Mouse (Mus musculus) MEL (cell line): Measurements from ENCODE around the gene Naa10. TPM values are rescaled to one million over a fixed set of nuclear protein-coding genes. Genes with fewer than 3 reads are reported as not detected.

ENCODE experiments used
- DNase-seq: peaks from one replicate; pipeline ENCODE4 v3.0.0; 2011; ENCODE audit warnings: low read depth, low spot score
- H3K27ac ChIP-seq: 2 replicates; pipeline ENCODE4 v1.5.1; 2012; ENCODE audit warnings: low read depth, mild to moderate bottlenecking, control low read depth, low read length, moderate library complexity; ENCODE audit not compliant: control insufficient read depth
- H3K27me3 ChIP-seq, 2 experiments: fragments of 150-350 bp in 1 of 2; sonication (generic) in 1 of 2; 2 replicates each; pipeline ENCODE4 v1.6.1; 2012; ENCODE audit warnings: low read length in 2 of 2, mild to moderate bottlenecking in 2 of 2, improper control_type of control experiment in 1 of 2, moderate library complexity in 1 of 2; ENCODE audit not compliant: insufficient read depth in 2 of 2, control insufficient read depth in 1 of 2
- H3K36me3 ChIP-seq, 2 experiments: 2 replicates each; pipeline ENCODE4 v1.6.1; 2012 to 2014; ENCODE audit warnings: low read length in 2 of 2, improper control_type of control experiment in 1 of 2, inconsistent platforms in 1 of 2, mild to moderate bottlenecking in 1 of 2; ENCODE audit not compliant: insufficient read depth in 2 of 2, control insufficient read depth in 1 of 2
- H3K4me1 ChIP-seq, 2 experiments: fragments of 150-350 bp in 1 of 2; sonication (generic) in 1 of 2; 2 replicates each; pipeline ENCODE4 v1.6.1; 2012; ENCODE audit warnings: low read length in 2 of 2, improper control_type of control experiment in 1 of 2, mild to moderate bottlenecking in 1 of 2; ENCODE audit not compliant: insufficient read depth in 2 of 2, control insufficient read depth in 1 of 2
- H3K4me3 ChIP-seq, 2 experiments: fragments of 150-350 bp in 1 of 2; sonication (generic) in 1 of 2; 2 replicates each; pipeline ENCODE4 v1.5.1; 2012; ENCODE audit warnings: low read depth in 2 of 2, low read length in 2 of 2, mild to moderate bottlenecking in 2 of 2, moderate library complexity in 2 of 2, control low read depth in 1 of 2, improper control_type of control experiment in 1 of 2; ENCODE audit not compliant: control insufficient read depth in 1 of 2, insufficient read depth in 1 of 2
- H3K79me2 ChIP-seq: 2 replicates; pipeline ENCODE4 v1.6.1; 2012; ENCODE audit warnings: mild to moderate bottlenecking, low read length, moderate library complexity; ENCODE audit not compliant: control insufficient read depth, poor library complexity, insufficient read depth
- H3K9ac ChIP-seq: 2 replicates; pipeline ENCODE4 v1.6.1; 2012; ENCODE audit warnings: low read depth, mild to moderate bottlenecking, control low read depth, low read length, moderate library complexity; ENCODE audit not compliant: control insufficient read depth, poor library complexity, severe bottlenecking
- H3K9me3 ChIP-seq: fragments of 150-350 bp; sonication (generic); replicated peaks from 2 replicates; pipeline ENCODE4 v1.6.1; 2012; ENCODE audit warnings: mild to moderate bottlenecking, low read length, improper control_type of control experiment, moderate library complexity; ENCODE audit not compliant: insufficient read depth
- CHD1 ChIP-seq: IDR thresholded peaks from 2 replicates; pipeline ENCODE4 v1.6.1; 2012; ENCODE audit warnings: low read depth, mild to moderate bottlenecking, inconsistent platforms, low read length, improper control_type of control experiment
- CHD2 ChIP-seq: IDR thresholded peaks from 2 replicates; pipeline ENCODE4 v1.6.1; 2011; ENCODE audit warnings: low read length, improper control_type of control experiment
- E2F4 ChIP-seq: IDR thresholded peaks from 2 replicates; pipeline ENCODE4 v1.6.1; 2011; ENCODE audit warnings: low read depth, low read length, improper control_type of control experiment, borderline replicate concordance
- ELF1 ChIP-seq: IDR thresholded peaks from 2 replicates; pipeline ENCODE4 v1.6.1; 2014; ENCODE audit warnings: low read depth, mild to moderate bottlenecking, inconsistent platforms, low read length, improper control_type of control experiment, moderate library complexity
- EP300 ChIP-seq, 2 experiments: IDR thresholded peaks; 2 replicates each; pipeline ENCODE4 v1.6.1; 2011; ENCODE audit warnings: improper control_type of control experiment in 2 of 2, low read length in 2 of 2, low read depth in 1 of 2, mild to moderate bottlenecking in 1 of 2
- GATA1 ChIP-seq: IDR thresholded peaks from 2 replicates; pipeline ENCODE4 v1.6.1; 2011; ENCODE audit warnings: low read depth, low read length, improper control_type of control experiment
- HCFC1 ChIP-seq: IDR thresholded peaks from 2 replicates; pipeline ENCODE4 v1.6.1; 2012; ENCODE audit warnings: low read depth, mild to moderate bottlenecking, inconsistent platforms, low read length, improper control_type of control experiment, moderate library complexity
- MAX ChIP-seq: IDR thresholded peaks from 2 replicates; pipeline ENCODE4 v1.6.1; 2011; ENCODE audit warnings: low read length, improper control_type of control experiment
- MAZ ChIP-seq: IDR thresholded peaks from 2 replicates; pipeline ENCODE4 v1.6.1; 2012; ENCODE audit warnings: low read depth, mild to moderate bottlenecking, inconsistent platforms, low read length, improper control_type of control experiment
- MXI1 ChIP-seq: IDR thresholded peaks from 2 replicates; pipeline ENCODE4 v1.6.1; 2011; ENCODE audit warnings: mild to moderate bottlenecking, low read depth, low read length, improper control_type of control experiment
- MYB ChIP-seq: IDR thresholded peaks from 2 replicates; pipeline ENCODE4 v1.6.1; 2011; ENCODE audit warnings: mild to moderate bottlenecking, low read depth, low read length, improper control_type of control experiment
- NELFE ChIP-seq: IDR thresholded peaks from 2 replicates; pipeline ENCODE4 v1.6.1; 2011; ENCODE audit warnings: low read depth, low read length, improper control_type of control experiment
- NRF1 ChIP-seq: IDR thresholded peaks from 2 replicates; pipeline ENCODE4 v1.6.1; 2014; ENCODE audit warnings: low read depth, mild to moderate bottlenecking, inconsistent platforms, low read length, improper control_type of control experiment, moderate library complexity; ENCODE audit not compliant: poor library complexity, insufficient read depth, severe bottlenecking
- POLR2A ChIP-seq, 2 experiments: IDR thresholded peaks; 2 replicates each; pipeline ENCODE4 v1.6.1; 2011 to 2012; ENCODE audit warnings: low read length in 2 of 2, mild to moderate bottlenecking in 2 of 2, control low read depth in 1 of 2, improper control_type of control experiment in 1 of 2, low read depth in 1 of 2, moderate library complexity in 1 of 2; ENCODE audit not compliant: control insufficient read depth in 1 of 2, insufficient read depth in 1 of 2, poor library complexity in 1 of 2
- POLR2AphosphoS2 ChIP-seq: IDR thresholded peaks from 2 replicates; pipeline ENCODE4 v1.6.1; 2011; ENCODE audit warnings: low read length, improper control_type of control experiment
- POLR2AphosphoS5 ChIP-seq: IDR thresholded peaks from 2 replicates; pipeline ENCODE4 v1.6.1; 2012; ENCODE audit warnings: low read depth, borderline replicate concordance, mild to moderate bottlenecking, inconsistent platforms, low read length, moderate library complexity, mixed read lengths
- RAD21 ChIP-seq: IDR thresholded peaks from 2 replicates; pipeline ENCODE4 v1.6.1; 2011; ENCODE audit warnings: mild to moderate bottlenecking, low read depth, low read length, improper control_type of control experiment
- RCOR1 ChIP-seq: IDR thresholded peaks from 2 replicates; pipeline ENCODE4 v1.6.1; 2012; ENCODE audit warnings: low read depth, mild to moderate bottlenecking, inconsistent platforms, low read length, improper control_type of control experiment
- SIN3A ChIP-seq: IDR thresholded peaks from 2 replicates; pipeline ENCODE4 v1.6.1; 2012; ENCODE audit warnings: low read length, improper control_type of control experiment, inconsistent platforms
- TBP ChIP-seq: IDR thresholded peaks from 2 replicates; pipeline ENCODE4 v1.8.0; 2011; ENCODE audit warnings: low read depth, low read length, improper control_type of control experiment
- TCF12 ChIP-seq: IDR thresholded peaks from 2 replicates; pipeline ENCODE4 v1.6.1; 2014; ENCODE audit warnings: low read depth, mild to moderate bottlenecking, inconsistent platforms, low read length, improper control_type of control experiment, moderate library complexity
- USF1 ChIP-seq: IDR thresholded peaks from 2 replicates; pipeline ENCODE4 v1.6.1; 2014; ENCODE audit warnings: low read depth, mild to moderate bottlenecking, inconsistent platforms, low read length, improper control_type of control experiment, moderate library complexity
- ZC3H11A ChIP-seq: IDR thresholded peaks from 2 replicates; pipeline ENCODE4 v1.6.1; 2012; ENCODE audit warnings: low read depth, mild to moderate bottlenecking, inconsistent platforms, low read length, improper control_type of control experiment
- ZMIZ1 ChIP-seq: IDR thresholded peaks from 2 replicates; pipeline ENCODE4 v1.6.1; 2012; ENCODE audit warnings: low read depth, mild to moderate bottlenecking, inconsistent platforms, low read length, improper control_type of control experiment, moderate library complexity
- ZNF384 ChIP-seq: IDR thresholded peaks from 2 replicates; pipeline ENCODE4 v1.6.1; 2012; ENCODE audit warnings: low read depth, mild to moderate bottlenecking, inconsistent platforms, low read length, improper control_type of control experiment
- polyA plus RNA-seq, 2 experiments: library from polyadenylated mRNA; stranded (reverse) in 1 of 2; unstranded in 1 of 2; fragments of >175 nt in 1 of 2; fragments of >200 nt in 1 of 2; gene quantifications; 2 replicates each; pipeline versions ENCODE4 v1.2.1 to v1.2.4; 2012; ENCODE audit warnings: low replicate concordance in 2 of 2, low read depth in 1 of 2; ENCODE audit not compliant: insufficient read length in 2 of 2, insufficient read depth in 1 of 2, missing spikeins in 1 of 2
- total RNA-seq: library from RNA; depleted of rRNA; stranded (reverse); fragments of 300-350 nt; gene quantifications from 2 replicates; pipeline ENCODE4 v1.2.3, GENCODE M21; 2012

Naa10 gene
- total and polyA plus RNA-seq, 3 experiments, result 174 to 417 (median 253) TPM

- peaks cover 41% of the 10 kb centered on the region for H3K79me2 ChIP-seq
- peak; percentile 94 for DNase-seq
- peak overlapping the region; percentile 94 for H3K27ac ChIP-seq
- H3K27me3 ChIP-seq, result no peaks in the 10 kb centered on the region
- peaks cover 0 to 53% of the 10 kb centered on the region in 2 experiments; a peak in 2 of 4 replicates for H3K36me3 ChIP-seq
- H3K4me3 ChIP-seq, result peak overlapping the region; percentile 87 to 91
- H3K9ac ChIP-seq, result peak overlapping the region; percentile 97
- H3K9me3 ChIP-seq, result no peaks in the 10 kb centered on the region
- TF ChIP-seq POLR2A (IDR thresholded peaks at IDR 0.05; ENCODE audit: control insufficient read depth in 1 of 2, insufficient read depth in 1 of 2, low read depth in 1 of 2, low read length in 2 of 2, poor library complexity in 1 of 2) (peak; percentile 21 to 70; a peak in 3 of 4 replicates), ELF1 (0 out of 2 replicates have a peak, but pooled peaks have one; percentile 17), MAZ (peak; percentile 12; the same call in 1 of the 2 replicates), HCFC1 (peak; percentile 8), EP300 (IDR thresholded peaks at IDR 0.05; ENCODE audit: low read depth in 1 of 2, low read length in 2 of 2) (no peak), NRF1 (peak; percentile 71), ZMIZ1 (0 out of 2 replicates have a peak, but pooled peaks have one; percentile 41), CHD2 (no peak), ZNF384 (peak; percentile 31), E2F4 (peak; percentile 93), TBP (peak; percentile 65; the same call in 1 of the 2 replicates), GATA1 (no peak)
- peaks cover 4 to 30% of the 10 kb centered on the region in 2 experiments; a peak in 3 of 4 replicates for H3K4me1 ChIP-seq
Observed at GRCm38 (mm10) chrX:73967177-73968075, 45.7 kb upstream of the Naa10 start.

GRCm38 (mm10) chrX:73966248-73967176 is 44.8 kb upstream of the Naa10 start, which contains the start of gene Hcfc1:
Gene Hcfc1 (minus strand): TSS chrX:73966357.
- peaks cover 3 to 33% of the 10 kb centered on the region in 2 experiments; a peak in 3 of 4 replicates for H3K4me1 ChIP-seq
- H3K79me2 ChIP-seq, result peaks cover 50% of the 10 kb centered on the region
- H3K4me3 ChIP-seq, result peak within 1 kb of the TSS; percentile 87 to 91
- no peaks in the 10 kb centered on the region for H3K27me3 ChIP-seq
- DNase-seq, result peak; percentile 89
- peak; percentile 61; the same call in 1 of the 2 replicates for TF ChIP-seq ELF1
- 0 out of 2 replicates have a peak, but pooled peaks have one; percentile 2 for TF ChIP-seq NRF1
- TF ChIP-seq MXI1, result peak; percentile 59
- 0 out of 2 replicates have a peak, but pooled peaks have one; percentile 21 for TF ChIP-seq RCOR1
- TF ChIP-seq ZMIZ1, result peak; percentile 50; the same call in 1 of the 2 replicates
- TF ChIP-seq TBP, result peak; percentile 74
- peak; percentile 23; the same call in 1 of the 2 replicates for TF ChIP-seq MAX
- TF ChIP-seq RAD21, result no peak
- TF ChIP-seq TCF12, result peak; percentile 25; the same call in 1 of the 2 replicates
- TF ChIP-seq POLR2AphosphoS2, result no peak
- 0 out of 2 replicates have a peak, but pooled peaks have one; percentile 12 for TF ChIP-seq USF1
- peak; percentile 68 for TF ChIP-seq MAZ
- peak; percentile 70 for TF ChIP-seq NELFE
- no peak for TF ChIP-seq POLR2AphosphoS5
- TF ChIP-seq ZC3H11A, result peak; percentile 24; the same call in 1 of the 2 replicates
- peak; percentile 93; the same call in 1 of the 2 replicates for TF ChIP-seq CHD1
- TF ChIP-seq SIN3A, result peak; percentile 1; the same call in 1 of the 2 replicates
- TF ChIP-seq MYB, result no peak
- peak; percentile 79 for TF ChIP-seq HCFC1
- peak; percentile 33 to 37; a peak in 2 of 4 replicates for TF ChIP-seq POLR2A (IDR thresholded peaks at IDR 0.05; ENCODE audit: control insufficient read depth in 1 of 2, insufficient read depth in 1 of 2, low read depth in 1 of 2, low read length in 2 of 2, poor library complexity in 1 of 2)
- no peak for TF ChIP-seq E2F4
- peak within 1 kb of the TSS; percentile 97 for H3K9ac ChIP-seq
- no peaks in the 10 kb centered on the region for H3K9me3 ChIP-seq
- H3K27ac ChIP-seq, result peak within 1 kb of the TSS; percentile 94
- H3K36me3 ChIP-seq, result peaks cover 0 to 50% of the 10 kb centered on the region in 2 experiments; a peak in 2 of 4 replicates
